Mouse (Mus musculus) heart, embryonic 14.5 days (tissue): Measurements from ENCODE around the gene Ciao1. TPM values are rescaled to one million over a fixed set of nuclear protein-coding genes. Genes with fewer than 3 reads are reported as not detected.

Experiments
- ATAC-seq: fragments of 200-750 bp; cut with Nextera tagmentation; 2 replicates; pipeline ENCODE4 v1.8.0; 2017; ENCODE audit warnings: low read depth, moderate TSS enrichment; ENCODE audit not compliant: insufficient number of reproducible peaks, insufficient read depth, low FRiP score
- H3K27ac ChIP-seq, 2 experiments: fragments of 200-500 bp in 1 of 2; fragments of 300-500 bp in 1 of 2; sonication (generic) in 1 of 2; replicated peaks in 1 of 2; 2 replicates each; pipeline ENCODE4 v1.5.1; 2012 to 2014; ENCODE audit warnings: low read depth in 2 of 2, low read length in 2 of 2, control low read depth in 1 of 2, mild to moderate bottlenecking in 1 of 2, mixed read lengths in 1 of 2; ENCODE audit not compliant: control insufficient read depth in 1 of 2, insufficient read depth in 1 of 2
- H3K27me3 ChIP-seq: fragments of 300-500 bp; sonication (generic); 2 replicates; pipeline ENCODE4 v1.6.1; 2014; ENCODE audit warnings: mild to moderate bottlenecking, low read length, control low read depth; ENCODE audit not compliant: control insufficient read depth, insufficient read depth
- H3K36me3 ChIP-seq: fragments of 300-500 bp; sonication (generic); 2 replicates; pipeline ENCODE4 v1.6.1; 2014; ENCODE audit warnings: mild to moderate bottlenecking, control low read depth, low read length, mixed read lengths; ENCODE audit not compliant: control insufficient read depth, insufficient read depth
- H3K4me1 ChIP-seq, 2 experiments: fragments of 200-500 bp in 1 of 2; fragments of 300-500 bp in 1 of 2; sonication (generic) in 1 of 2; 2 replicates each; pipeline ENCODE4 v1.6.1; 2012 to 2014; ENCODE audit warnings: low read length in 2 of 2, control low read depth in 1 of 2, mixed read lengths in 1 of 2; ENCODE audit not compliant: control insufficient read depth in 2 of 2, insufficient read depth in 2 of 2
- H3K4me2 ChIP-seq: fragments of 300-500 bp; sonication (generic); 2 replicates; pipeline ENCODE4 v1.6.1; 2014; ENCODE audit warnings: mild to moderate bottlenecking, low read length
- H3K4me3 ChIP-seq, 2 experiments: fragments of 200-500 bp in 1 of 2; fragments of 300-500 bp in 1 of 2; sonication (generic) in 1 of 2; 2 replicates each; pipeline ENCODE4 v1.5.1; 2012 to 2014; ENCODE audit warnings: low read length in 2 of 2, mild to moderate bottlenecking in 2 of 2, control low read depth in 1 of 2, low read depth in 1 of 2, moderate library complexity in 1 of 2; ENCODE audit not compliant: control insufficient read depth in 1 of 2, insufficient read depth in 1 of 2
- H3K9ac ChIP-seq: fragments of 300-500 bp; sonication (generic); 2 replicates; pipeline ENCODE4 v1.6.1; 2014; ENCODE audit warnings: mild to moderate bottlenecking, low read length
- H3K9me3 ChIP-seq: fragments of 300-500 bp; sonication (generic); 2 replicates; pipeline ENCODE4 v1.6.1; 2016; ENCODE audit warnings: low read length, control low read depth; ENCODE audit not compliant: control insufficient read depth
- WGBS: fragments of 180-500 bp; shearing (Covaris S2); extraction: QIAGEN DNeasy Blood & Tissue Kit; methylation state at CpG from one replicate; pipeline ENCODE4 v1.1.7; 2014; 5-methylcytosine and 5-hydroxymethylcytosine counted together
- polyA plus RNA-seq: library from polyadenylated mRNA; unstranded; fragments of >200 nt; fragmentation: Nextera tagmentation; extraction: Ambion mirVana; gene quantifications from 2 replicates; pipeline ENCODE4 v1.2.1, GENCODE M21; 2014

Gene Ciao1
- polyA plus RNA-seq, 1 experiment from 2014 or later = 61.7 TPM

GRCm38 (mm10) chr2:127255294-127255693 lies 7.7 kb upstream of the Ciao1 start:
- Histone ChIP-seq H3K4me3 (no peak overlapping the region), H3K9me3 (no peaks in the 10 kb centered on the region), H3K9ac (no peak overlapping the region), H3K4me2 (no peak overlapping the region), H3K36me3 (peaks cover 44% of the 10 kb centered on the region), H3K4me1 (peaks cover 10 to 23% of the 10 kb centered on the region in 2 experiments), H3K27me3 (no peaks in the 10 kb centered on the region), H3K27ac (no peak overlapping the region)
- WGBS = 81% methylated on average over 6 of the region's 6 CpGs
- no peak for ATAC-seq

GRCm38 (mm10) chr2:127254604-127255134 lies 7.1 kb upstream of the Ciao1 start:
- Histone ChIP-seq H3K4me1 (peaks cover 12 to 27% of the 10 kb centered on the region in 2 experiments), H3K36me3 (peaks cover 46% of the 10 kb centered on the region), H3K4me2 (no peak overlapping the region), H3K27ac (no peak overlapping the region), H3K9me3 (no peaks in the 10 kb centered on the region), H3K4me3 (no peak overlapping the region), H3K9ac (no peak overlapping the region), H3K27me3 (no peaks in the 10 kb centered on the region)
- 84% methylated on average over 3 of the region's 3 CpGs for WGBS
- no peak for ATAC-seq

GRCm38 (mm10) chr2:127252787-127253186 lies 5.2 kb upstream of the Ciao1 start:
- Histone ChIP-seq H3K4me2 (no peak overlapping the region), H3K4me1 (peaks cover 12 to 36% of the 10 kb centered on the region in 2 experiments), H3K9me3 (no peaks in the 10 kb centered on the region), H3K9ac (no peak overlapping the region), H3K27me3 (no peaks in the 10 kb centered on the region), H3K36me3 (peaks cover 31% of the 10 kb centered on the region), H3K4me3 (no peak overlapping the region), H3K27ac (peak overlapping the region; percentile 45 to 61)
- 80% methylated on average over 5 of the region's 5 CpGs for WGBS
- ATAC-seq = no peak

GRCm38 (mm10) chr2:127251880-127252527 lies 4.4 kb upstream of the Ciao1 start:
- H3K27ac ChIP-seq = peak overlapping the region; percentile 45 to 61
- no peak overlapping the region for H3K4me2 ChIP-seq
- peaks cover 12 to 36% of the 10 kb centered on the region in 2 experiments for H3K4me1 ChIP-seq
- no peak overlapping the region for H3K4me3 ChIP-seq
- WGBS = 31% methylated on average over 3 of the region's 3 CpGs
- no peaks in the 10 kb centered on the region for H3K9me3 ChIP-seq
- no peaks in the 10 kb centered on the region for H3K27me3 ChIP-seq
- H3K9ac ChIP-seq = 0 out of 2 replicates have a peak overlapping the region, but pooled peaks have one; percentile 17
- no peak for ATAC-seq
- H3K36me3 ChIP-seq = peaks cover 24% of the 10 kb centered on the region

- peak overlapping the region; percentile 45 to 61 for H3K27ac ChIP-seq
Observed at GRCm38 (mm10) chr2:127251457-127251856, 3.8 kb upstream of the Ciao1 start.

GRCm38 (mm10) chr2:127250291-127251008 lies 2.8 kb upstream of the Ciao1 start:
- H3K4me1 ChIP-seq = peaks cover 14 to 44% of the 10 kb centered on the region in 2 experiments
- H3K4me2 ChIP-seq = no peak overlapping the region
- H3K27me3 ChIP-seq = no peaks in the 10 kb centered on the region
- H3K9ac ChIP-seq = peak overlapping the region; percentile 31; the same call in 1 of the 2 replicates
- H3K36me3 ChIP-seq = peaks cover 21% of the 10 kb centered on the region
- no peaks in the 10 kb centered on the region for H3K9me3 ChIP-seq
- no peak overlapping the region for H3K27ac ChIP-seq
- H3K4me3 ChIP-seq = no peak overlapping the region
- 74% methylated on average over 9 of the region's 9 CpGs for WGBS
- ATAC-seq = no peak

More at GRCm38 (mm10) chr2:127251457-127251856, 3.8 kb upstream of the Ciao1 start:
- H3K9me3 ChIP-seq = no peaks in the 10 kb centered on the region
- H3K36me3 ChIP-seq = peaks cover 18% of the 10 kb centered on the region
- no peak for ATAC-seq
- H3K4me3 ChIP-seq = no peak overlapping the region
- H3K9ac ChIP-seq = no peak overlapping the region
- H3K4me2 ChIP-seq = no peak overlapping the region
- 41% methylated on average over 3 of the region's 3 CpGs for WGBS
- no peaks in the 10 kb centered on the region for H3K27me3 ChIP-seq
- peaks cover 14 to 42% of the 10 kb centered on the region in 2 experiments for H3K4me1 ChIP-seq

- ATAC-seq = peak; percentile 25; the same call in 1 of the 2 replicates
- Histone ChIP-seq H3K27ac (peak overlapping the region; percentile 67 to 69), H3K9me3 (no peaks in the 10 kb centered on the region), H3K4me2 (peak overlapping the region; percentile 83), H3K4me1 (peaks cover 14 to 44% of the 10 kb centered on the region in 2 experiments), H3K4me3 (peak overlapping the region; percentile 73 to 87), H3K27me3 (no peaks in the 10 kb centered on the region), H3K9ac (peak overlapping the region; percentile 90), H3K36me3 (peaks cover 40% of the 10 kb centered on the region)
- under 1% methylated on average over 39 of the region's 39 CpGs for WGBS
Observed at GRCm38 (mm10) chr2:127248334-127249004, 853 bp upstream of the Ciao1 start.
